Mouse (Mus musculus): Measurements from ENCODE around the gene Fnbp4.

GRCm38 (mm10) chr2:90816144-90816543, 71.0 kb downstream of the Fnbp4 start:
- no peak for TF ChIP-seq CTCF (conservative IDR thresholded peaks at IDR 0.05; ENCODE audit: low read length)
- TF ChIP-seq NANOG (IDR thresholded peaks at IDR 0.05; ENCODE audit: borderline replicate concordance, low read length): no peak
- no peak for TF ChIP-seq POU5F1 (IDR thresholded peaks at IDR 0.05; ENCODE audit: borderline replicate concordance, low read length)
